Mouse (Mus musculus): ENCODE data around the gene 1600014C23Rik.

Gene 1600014C23Rik

GRCm38 (mm10) chr17:45752053-45752452, 18.4 kb upstream of the 1600014C23Rik start:
- in situ Hi-C loops (cut with MboI) = no loop called here

- in situ Hi-C loops (cut with MboI) = no loop called here
These were observed 17.7 kb upstream of the 1600014C23Rik start for GRCm38 (mm10) chr17:45751359-45751758.

DNA sequence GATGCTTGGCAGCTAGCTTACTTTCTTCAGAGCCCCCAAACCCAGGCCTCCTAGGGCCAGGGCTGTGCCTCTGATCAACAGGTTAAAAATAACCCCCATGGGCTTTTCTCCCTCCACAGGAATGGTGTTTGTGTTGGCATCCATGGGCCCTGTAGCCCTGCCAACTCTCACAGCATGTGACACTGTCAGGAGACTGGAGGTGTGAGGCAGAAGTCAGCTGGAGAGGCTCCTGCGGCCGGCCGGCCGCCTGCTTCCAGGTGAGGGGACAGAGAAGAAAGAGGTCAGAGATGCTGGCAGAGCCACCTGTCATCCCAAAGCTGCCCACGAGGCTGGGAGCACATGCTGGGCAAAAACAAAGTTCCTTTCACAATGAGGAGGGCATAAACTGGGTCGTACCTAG, 15.5 kb upstream of the 1600014C23Rik start:
- in situ Hi-C loops (cut with MboI) = no loop called here

DNA sequence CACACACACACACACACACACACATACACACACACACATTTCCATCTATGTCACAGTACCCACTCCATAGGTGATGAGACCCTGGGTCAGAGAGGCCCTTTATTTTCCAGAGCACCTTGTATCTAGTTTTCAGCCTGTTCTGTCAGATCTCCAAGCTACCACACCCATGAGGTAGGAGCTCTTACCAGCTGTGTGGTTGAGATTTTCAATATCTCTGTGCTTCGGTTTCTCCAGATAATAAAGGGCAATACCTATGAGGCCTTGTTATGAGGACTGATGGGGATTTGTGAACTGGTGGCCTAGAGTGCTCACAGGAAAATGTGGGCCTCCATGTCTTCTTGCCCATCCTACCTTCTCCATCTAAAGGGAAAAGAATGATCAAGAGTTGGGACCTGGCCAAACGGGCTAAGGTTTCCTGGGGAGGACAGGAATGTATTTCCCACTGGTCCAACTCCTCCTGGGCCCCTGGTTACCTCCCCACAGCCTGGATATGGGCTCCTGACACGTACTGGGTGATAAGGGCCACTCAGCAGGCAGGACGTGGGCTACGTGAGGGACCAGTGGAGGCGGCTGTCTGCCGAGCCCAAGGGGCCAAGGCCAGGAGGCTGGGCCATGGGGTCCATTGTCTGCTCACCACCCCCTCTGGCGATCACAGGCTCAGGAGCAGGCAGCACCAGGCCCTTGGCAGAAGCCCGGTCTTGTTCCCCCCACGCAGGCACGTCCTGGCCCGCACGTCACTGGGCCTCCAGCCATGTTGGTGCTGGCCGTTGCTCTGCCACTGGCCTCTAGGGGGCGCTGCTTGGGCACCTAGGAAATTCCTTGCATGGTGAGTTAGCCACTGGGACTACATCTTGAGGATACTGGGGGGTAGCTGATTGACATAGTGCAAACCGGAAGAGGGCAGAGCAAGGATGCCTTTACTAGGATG, 14.5 kb upstream of the 1600014C23Rik start:
- in situ Hi-C loops (cut with MboI) = no loop called here

DNA sequence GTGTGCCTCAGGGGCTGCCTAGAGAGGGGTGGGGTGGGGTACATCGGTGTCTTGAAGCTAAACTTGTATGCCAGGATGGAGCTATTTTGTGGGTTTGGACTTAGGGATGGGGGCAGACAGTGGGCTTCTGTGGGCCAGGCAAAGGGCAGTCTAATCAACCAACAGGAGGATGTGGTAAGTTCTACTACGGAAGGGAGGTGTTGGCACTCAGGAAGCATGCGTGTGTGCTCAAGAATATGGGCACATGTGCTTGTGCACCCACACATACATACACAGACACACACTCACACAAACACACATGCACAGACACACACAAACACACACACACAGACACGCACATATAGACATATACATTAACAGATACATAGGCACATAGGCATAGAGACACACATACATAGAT, 13.6 kb upstream of the 1600014C23Rik start:
- in situ Hi-C loops (cut with MboI) = no loop called here

DNA sequence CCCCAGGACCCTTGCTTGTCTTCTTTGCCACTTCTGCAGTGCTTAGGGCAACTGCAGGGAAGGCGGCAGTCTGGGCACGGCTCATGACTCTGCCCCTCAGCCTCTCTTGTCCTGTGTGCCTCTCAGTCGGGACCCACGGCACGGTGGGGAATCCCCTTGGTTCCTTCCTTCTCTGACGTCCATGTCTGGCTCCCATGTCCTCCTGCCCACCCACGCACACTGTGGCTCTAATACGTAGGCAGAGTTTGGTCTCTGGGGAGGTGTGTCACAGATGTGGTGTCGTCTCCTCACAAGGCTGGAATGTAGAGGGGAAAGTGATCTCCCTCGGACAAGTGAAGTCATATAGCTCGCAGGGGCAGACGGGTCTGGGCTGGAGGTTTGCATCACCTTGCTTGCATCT, 13.1 kb upstream of the 1600014C23Rik start:
- in situ Hi-C loops (cut with MboI) = no loop called here

GRCm38 (mm10) chr17:45745629-45746028, 12.0 kb upstream of the 1600014C23Rik start:
- in situ Hi-C loops (cut with MboI) = no loop called here

- in situ Hi-C loops (cut with MboI) = no loop called here
These were observed 8.9 kb upstream of the 1600014C23Rik start for GRCm38 (mm10) chr17:45742371-45743147.

GRCm38 (mm10) chr17:45737078-45737601, 3.5 kb upstream of the 1600014C23Rik start:
- in situ Hi-C loops (cut with MboI) = no loop called here

- in situ Hi-C loops (cut with MboI) = no loop called here
These were observed 2.9 kb upstream of the 1600014C23Rik start for GRCm38 (mm10) chr17:45736311-45737077.

DNA sequence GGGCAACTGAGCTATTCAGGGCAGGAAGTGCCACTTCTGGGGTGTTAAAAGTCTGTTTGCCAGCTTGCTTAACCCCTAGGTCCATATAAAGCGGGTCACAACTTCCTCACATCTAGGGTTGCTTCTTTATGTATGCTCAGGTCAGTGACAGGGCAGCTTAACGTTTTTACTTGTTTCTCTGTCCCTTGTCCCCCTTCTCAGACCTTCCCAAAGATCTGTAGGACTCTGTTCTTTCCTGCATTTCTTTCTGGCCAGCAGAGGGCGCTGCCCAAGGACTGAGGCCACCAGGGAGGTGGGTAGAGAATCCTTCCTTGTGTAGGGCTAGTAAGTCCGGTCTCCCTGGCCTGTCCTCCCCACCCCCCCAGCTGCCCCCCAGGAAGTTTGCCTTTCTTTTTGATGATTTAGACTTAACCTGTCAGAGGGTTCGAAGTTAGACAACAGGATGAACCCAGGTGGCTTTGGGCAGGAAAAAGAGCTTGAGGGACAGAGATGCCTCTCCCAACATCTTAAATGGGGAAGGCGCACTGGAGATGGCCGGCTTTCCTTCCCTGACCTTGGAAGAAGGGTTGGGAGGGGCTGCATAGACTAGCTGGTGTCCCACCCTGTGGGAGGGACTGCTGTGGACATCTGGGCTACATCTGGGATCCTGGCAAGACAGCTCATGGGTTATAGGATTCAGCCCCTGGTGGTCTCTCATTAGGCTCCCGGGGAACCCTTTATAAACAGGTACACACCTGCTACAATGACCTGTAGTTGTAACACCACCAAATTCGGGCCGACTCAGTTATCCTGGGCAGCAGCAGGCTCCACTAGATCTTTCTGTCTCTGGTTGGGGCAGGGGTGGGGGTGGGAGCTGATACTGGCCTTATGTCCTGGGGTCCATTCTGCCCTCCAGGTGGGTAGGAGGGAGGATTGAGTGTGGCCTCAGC, 2.0 kb upstream of the 1600014C23Rik start:
- in situ Hi-C loops (cut with MboI) = no loop called here

- in situ Hi-C loops (cut with MboI) = loop anchor here (5.0 kb wide), 1 partner anchor 297 kb away; the partner anchor contains the start of gene Vegfa
These were observed 1.2 kb upstream of the 1600014C23Rik start for GRCm38 (mm10) chr17:45734881-45735280.

DNA sequence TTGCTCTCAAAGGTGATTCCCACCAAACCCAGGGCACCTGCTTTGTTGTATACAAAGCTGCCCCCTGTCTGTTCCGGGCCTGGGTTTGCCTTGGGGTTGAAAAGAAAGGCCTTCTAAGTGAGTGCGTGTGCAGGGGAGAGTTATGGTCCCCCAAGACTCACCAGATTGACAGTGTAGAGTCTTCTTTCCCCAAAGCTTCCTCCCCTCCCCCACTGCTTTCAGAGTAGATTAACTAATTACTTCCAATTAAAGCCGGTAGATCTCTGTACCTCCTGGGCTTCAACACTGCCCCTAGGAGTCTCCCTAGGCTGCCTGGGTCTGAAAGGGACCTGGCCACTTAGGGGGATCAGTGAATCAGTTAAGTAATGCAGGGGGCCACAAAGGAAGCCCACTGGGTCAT, 689 bp upstream of the 1600014C23Rik start:
- in situ Hi-C loops (cut with MboI) = loop anchor here (5.0 kb wide), 1 partner anchor 298 kb away; the partner anchor contains the start of gene Vegfa

- in situ Hi-C loops (cut with MboI) = loop anchor here (5.0 kb wide), 1 partner anchor 299 kb away; the partner anchor contains the start of gene Vegfa
These were observed 458 bp downstream of the 1600014C23Rik start for GRCm38 (mm10) chr17:45733038-45733734.

- in situ Hi-C loops (cut with MboI) = loop anchor here (5.0 kb wide), 1 partner anchor 301 kb away; the partner anchor contains the start of gene Vegfa
These were observed 2.3 kb downstream of the 1600014C23Rik start for GRCm38 (mm10) chr17:45731172-45731864.

DNA sequence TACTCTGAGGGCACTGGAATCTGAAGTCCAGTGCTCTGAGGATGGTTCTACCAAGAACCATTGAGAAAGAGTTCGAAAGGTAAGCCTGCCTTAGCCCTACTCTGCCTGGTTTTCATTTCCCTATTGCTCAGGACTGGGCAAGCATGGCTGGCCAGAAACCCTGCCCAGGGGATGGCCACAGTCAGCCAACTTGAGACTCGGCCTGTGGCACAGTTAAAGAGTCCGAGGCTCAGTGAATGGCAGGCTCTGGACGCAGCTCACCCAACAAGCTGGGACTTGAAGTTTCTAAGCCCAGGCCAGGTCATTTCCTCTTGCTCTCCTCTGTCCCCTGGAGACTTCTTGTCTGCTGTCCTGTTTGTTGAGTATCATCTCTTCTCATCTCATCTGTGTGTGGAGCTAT, 2.9 kb downstream of the 1600014C23Rik start:
- in situ Hi-C loops (cut with MboI) = loop anchor here (5.0 kb wide), 1 partner anchor 302 kb away; the partner anchor contains the start of gene Vegfa

- in situ Hi-C loops (cut with MboI) = no loop called here
These were observed 4.3 kb downstream of the 1600014C23Rik start for GRCm38 (mm10) chr17:45729387-45729786.

- in situ Hi-C loops (cut with MboI) = no loop called here
These were observed 5.5 kb downstream of the 1600014C23Rik start for GRCm38 (mm10) chr17:45727983-45728723.
